Mouse (Mus musculus): ENCODE data around the gene Ascc2.

DNA sequence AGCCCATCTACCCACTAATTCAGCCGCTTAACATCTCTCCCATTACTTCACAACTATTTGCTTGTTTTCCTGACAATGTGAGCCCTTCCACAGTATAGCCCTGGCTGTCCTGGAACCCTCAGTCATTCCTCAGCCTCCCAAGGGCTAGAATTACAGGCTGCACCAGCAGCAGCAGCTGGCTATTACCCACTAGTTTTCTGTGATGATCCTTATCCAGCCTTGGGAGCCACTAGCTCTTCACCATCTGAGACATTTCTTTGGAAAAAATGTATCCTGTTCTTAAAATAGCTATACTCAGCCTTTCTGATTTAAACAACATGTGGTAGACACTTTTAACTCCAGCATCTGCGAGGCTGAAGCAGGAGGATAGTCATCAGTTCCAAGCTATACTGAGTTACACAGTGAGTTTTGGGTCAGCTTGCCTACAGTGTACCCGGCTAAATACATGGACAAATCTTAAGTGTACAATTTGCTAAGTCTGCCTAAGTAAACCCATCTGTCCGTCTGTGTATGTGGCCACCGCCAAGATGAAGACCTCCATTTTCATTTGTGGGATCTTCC is 685 bp upstream of the Ascc2 start:
- TF ChIP-seq CTCF (IDR thresholded peaks at IDR 0.05; ENCODE audit: low read depth, low read length) (no peak), POLR2A (IDR thresholded peaks at IDR 0.05; ENCODE audit: insufficient read depth, low read length) (no peak)

Data from ES-Bruce4 (cell line).